Mouse (Mus musculus) heart, embryonic 14.5 days (tissue): ENCODE measurements around the gene Etfb. TPM values are rescaled to one million over a fixed set of nuclear protein-coding genes. Genes with fewer than 3 reads are reported as not detected.

Experiments used
- microRNA-seq: library from miRNA; unstranded; fragments of <30 nt; microRNA quantifications from one replicate; pipeline ENCODE4, GENCODE M21; 2016
- polyA plus RNA-seq: library from polyadenylated mRNA; unstranded; fragments of >200 nt; fragmentation: Nextera tagmentation; extraction: Ambion mirVana; gene quantifications from 2 replicates; pipeline ENCODE4 v1.2.1, GENCODE M21; 2014

The Etfb gene
- polyA plus RNA-seq, 1 experiment from 2014 or later = 703 TPM

Small RNA genes lying within 50 kb of the gene (microRNA-seq; reads per million reads assigned to microRNA genes)
- 3.9 reads per million, percentile 11 among the genes with 10 or more reads in this experiment for gene Mir7051

Other genes starting within 250 kb of the Etfb start
- 12.9 and 13.3 TPM in 2 replicates for gene Zfp715, start 130.8 kb upstream of the Etfb start, polyA plus RNA-seq
- 0.12 and 0.20 TPM in 2 replicates for gene Siglecf, start 92.7 kb upstream of the Etfb start, polyA plus RNA-seq
- 0.08 TPM in 1 of 2 replicates, not detected in the other for gene Siglecg, start 35.9 kb upstream of the Etfb start, polyA plus RNA-seq
- not detected in 2 replicates for gene Lim2, start 16.4 kb upstream of the Etfb start, polyA plus RNA-seq
- gene Nkg7, start 7.0 kb upstream of the Etfb start, polyA plus RNA-seq = 0.30 TPM in 1 of 2 replicates, not detected in the other
- gene Cldnd2, start 3.3 kb upstream of the Etfb start, polyA plus RNA-seq = not detected in 2 replicates
- gene Gm45233, start within 50 bp of the Etfb start, polyA plus RNA-seq = not detected in 2 replicates
- gene Vsig10l, start 19.1 kb downstream of the Etfb start, polyA plus RNA-seq = 2.2 and 2.7 TPM in 2 replicates
- 0.07 and 0.09 TPM in 2 replicates for gene Iglon5, start 46.0 kb downstream of the Etfb start, polyA plus RNA-seq
- gene 4931406B18Rik, start 61.9 kb downstream of the Etfb start, polyA plus RNA-seq = not detected in 2 replicates
- 1.1 TPM in 2 replicates for gene Cd33, start 100.3 kb downstream of the Etfb start, polyA plus RNA-seq
- 1.3 TPM in 2 replicates for gene Zfp658, start 118.2 kb downstream of the Etfb start, polyA plus RNA-seq
- 7.8 and 7.9 TPM in 2 replicates for gene Zfp719, start 135.5 kb downstream of the Etfb start, polyA plus RNA-seq
- gene Zfp819, start 163.1 kb downstream of the Etfb start, polyA plus RNA-seq = not detected in 2 replicates
- not detected in 2 replicates for gene Ceacam18, start 190.6 kb downstream of the Etfb start, polyA plus RNA-seq
- 0.31 and 0.49 TPM in 2 replicates for gene Siglece, start 216.1 kb downstream of the Etfb start, polyA plus RNA-seq
- gene Ctu1, start 227.9 kb downstream of the Etfb start, polyA plus RNA-seq = 3.4 and 4.9 TPM in 2 replicates
- gene Klk14, start 246.3 kb downstream of the Etfb start, polyA plus RNA-seq = not detected in 2 replicates